Mouse (Mus musculus) testis, adult 2 months (tissue): ENCODE measurements around the gene Thsd7b. TPM values are rescaled to one million over a fixed set of nuclear protein-coding genes. Genes with fewer than 3 reads are reported as not detected.
"Not testable (repeated sequence)": the region's sequence is repeated elsewhere in the genome, so short reads cannot be mapped to it uniquely, and the experiment has no call there.

ENCODE experiments used
- H3K27ac ChIP-seq: fragments of 200-500 bp; 2 replicates; pipeline ENCODE4 v1.5.1; 2012; ENCODE audit warnings: low read depth, low read length; ENCODE audit not compliant: control insufficient read depth, insufficient read depth
- H3K27me3 ChIP-seq: fragments of 200-500 bp; 2 replicates; pipeline ENCODE4 v1.6.1; 2012; ENCODE audit warnings: mild to moderate bottlenecking, low read length, moderate library complexity; ENCODE audit not compliant: control insufficient read depth, insufficient read depth
- H3K36me3 ChIP-seq: fragments of 200-500 bp; 2 replicates; pipeline ENCODE4 v1.6.1; 2012; ENCODE audit warnings: mild to moderate bottlenecking, low read length; ENCODE audit not compliant: control insufficient read depth, insufficient read depth
- H3K4me1 ChIP-seq: fragments of 200-500 bp; 2 replicates; pipeline ENCODE4 v1.6.1; 2012; ENCODE audit warnings: low read length; ENCODE audit not compliant: control insufficient read depth, insufficient read depth
- H3K4me3 ChIP-seq: fragments of 200-500 bp; 2 replicates; pipeline ENCODE4 v1.5.1; 2012; ENCODE audit warnings: low read depth, mild to moderate bottlenecking, low read length, moderate library complexity, mixed read lengths; ENCODE audit not compliant: control insufficient read depth
- CTCF ChIP-seq: fragments of 200-500 bp; IDR thresholded peaks from 2 replicates; pipeline ENCODE4 v1.5.1; 2012; ENCODE audit warnings: low read depth, mild to moderate bottlenecking, inconsistent platforms, low read length, moderate library complexity; ENCODE audit not compliant: control insufficient read depth, insufficient read depth, insufficient replicate concordance
- POLR2A ChIP-seq: fragments of 200-500 bp; IDR thresholded peaks from 2 replicates; pipeline ENCODE4 v1.6.1; 2012; ENCODE audit warnings: low read depth, mild to moderate bottlenecking, inconsistent platforms, low read length, moderate library complexity; ENCODE audit not compliant: control insufficient read depth
- polyA plus RNA-seq: library from polyadenylated mRNA; depleted of rRNA; stranded (reverse); fragments of >200 nt; gene quantifications from 2 replicates; pipeline ENCODE4 v1.2.3, GENCODE M21; 2012

Thsd7b gene
- polyA plus RNA-seq, 1 experiment = 9.7 TPM

DNA sequence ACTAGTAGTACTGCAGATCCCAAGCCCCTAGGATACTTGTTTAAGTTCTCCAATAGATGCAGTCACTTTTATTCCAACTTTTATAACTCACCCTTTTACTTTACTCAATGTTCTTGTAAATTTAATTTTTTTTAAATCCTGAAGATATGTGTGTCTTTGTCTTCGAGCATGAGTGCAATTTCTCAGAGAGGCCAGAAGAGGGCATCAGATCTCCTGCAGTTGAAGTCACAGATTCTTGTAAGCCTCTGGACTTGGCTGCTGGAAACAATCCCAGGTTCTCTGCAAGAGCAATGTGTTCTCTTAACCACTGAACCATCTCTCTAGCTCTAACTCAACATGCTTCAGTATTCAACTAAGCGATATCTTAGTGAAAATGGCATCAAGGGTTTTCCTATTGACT, 894.2 kb downstream of the Thsd7b start:
- TF ChIP-seq CTCF = no peak
- no peak overlapping the region for H3K27ac ChIP-seq
- H3K36me3 ChIP-seq = no peaks in the 10 kb centered on the region
- H3K27me3 ChIP-seq = no peaks in the 10 kb centered on the region
- no peak overlapping the region for H3K4me3 ChIP-seq
- no peaks in the 10 kb centered on the region for H3K4me1 ChIP-seq

GRCm38 (mm10) chr1:130169875-130170274, 896.8 kb downstream of the Thsd7b start:
- Histone ChIP-seq H3K27me3 (no peaks in the 10 kb centered on the region), H3K4me3 (no peak overlapping the region), H3K4me1 (no peaks in the 10 kb centered on the region), H3K36me3 (no peaks in the 10 kb centered on the region), H3K27ac (no peak overlapping the region)
- TF ChIP-seq POLR2A (no peak), CTCF (no peak)

DNA sequence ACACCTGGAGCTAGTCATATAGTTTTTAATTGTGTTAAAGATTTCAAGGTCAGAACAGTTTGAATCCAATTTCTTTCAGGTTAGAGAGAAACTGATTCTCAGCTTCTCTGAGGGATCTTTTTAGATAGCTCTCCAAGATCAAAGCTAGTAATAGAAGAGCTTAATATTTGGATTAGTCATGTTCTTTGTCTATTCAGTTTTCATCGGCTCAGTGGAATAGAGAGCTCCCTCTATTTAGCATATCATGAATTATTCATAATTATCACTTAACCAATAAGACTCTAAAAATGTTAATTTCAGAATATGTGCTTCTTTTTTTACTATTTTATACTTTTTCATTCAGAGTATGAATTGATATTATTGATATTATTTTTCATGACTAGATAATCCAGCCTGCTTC, 897.2 kb downstream of the Thsd7b start:
- Histone ChIP-seq H3K27me3 (no peaks in the 10 kb centered on the region), H3K4me3 (no peak overlapping the region)
- no peak for TF ChIP-seq CTCF
- TF ChIP-seq POLR2A = no peak

GRCm38 (mm10) chr1:130186836-130187235, 913.7 kb downstream of the Thsd7b start:
- H3K4me1 ChIP-seq, H3K36me3 ChIP-seq, H3K27ac ChIP-seq, H3K27me3 ChIP-seq, H3K4me3 ChIP-seq: not testable (repeated sequence)

More for the DNA sequence above, 897.2 kb downstream of the Thsd7b start:
- H3K27ac ChIP-seq = no peak overlapping the region
- no peaks in the 10 kb centered on the region for H3K4me1 ChIP-seq
- H3K36me3 ChIP-seq = no peaks in the 10 kb centered on the region

DNA sequence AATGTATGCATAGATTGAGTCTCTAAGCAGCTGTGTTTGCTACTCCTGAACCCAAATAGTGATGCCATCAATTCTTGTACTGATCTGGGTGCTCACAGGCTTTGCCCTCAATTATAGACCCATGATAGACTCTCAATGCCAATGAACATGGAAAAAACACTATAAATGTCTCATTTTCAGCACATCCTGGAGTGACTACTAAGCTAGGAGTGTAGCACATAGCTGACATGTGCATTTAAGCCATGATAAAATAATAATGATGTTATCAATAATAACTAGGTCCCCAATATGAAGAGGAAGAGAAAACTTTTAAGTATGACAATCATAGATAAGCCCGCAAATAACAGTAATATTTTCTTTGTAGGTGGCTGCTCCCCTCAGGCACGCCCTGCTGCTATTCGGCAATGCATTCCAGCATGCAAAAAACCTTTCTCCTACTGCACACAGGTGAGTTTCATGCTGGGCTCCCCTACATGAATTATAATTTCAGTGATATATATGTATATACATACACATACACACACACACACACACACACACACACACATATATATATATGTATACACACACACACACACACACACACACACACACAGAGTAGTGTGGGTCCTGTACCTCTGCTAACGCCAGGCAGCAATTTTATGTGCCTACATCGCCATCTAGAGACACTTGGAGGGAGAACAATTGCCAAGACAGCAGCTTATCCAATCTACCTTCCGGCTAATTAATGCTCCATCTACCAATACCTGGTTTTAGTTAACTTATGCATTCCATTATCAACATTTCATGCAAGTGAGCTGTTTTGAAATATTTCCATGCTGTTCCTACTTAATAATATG, 919.3 kb downstream of the Thsd7b start:
- H3K4me3 ChIP-seq = no peak overlapping the region
- TF ChIP-seq POLR2A (no peak), CTCF (no peak)

GRCm38 (mm10) chr1:130217404-130217803, 944.3 kb downstream of the Thsd7b start:
- H3K4me1 ChIP-seq = no peaks in the 10 kb centered on the region
- TF ChIP-seq POLR2A = no peak
- TF ChIP-seq CTCF = no peak
- no peak overlapping the region for H3K4me3 ChIP-seq
- no peaks in the 10 kb centered on the region for H3K36me3 ChIP-seq
- H3K27ac ChIP-seq = no peak overlapping the region
- no peaks in the 10 kb centered on the region for H3K27me3 ChIP-seq

More for the DNA sequence above, 919.3 kb downstream of the Thsd7b start:
- no peaks in the 10 kb centered on the region for H3K36me3 ChIP-seq
- no peak overlapping the region for H3K27ac ChIP-seq
- no peaks in the 10 kb centered on the region for H3K4me1 ChIP-seq
- H3K27me3 ChIP-seq = no peaks in the 10 kb centered on the region

- TF ChIP-seq CTCF = no peak
- no peak for TF ChIP-seq POLR2A
- H3K27ac ChIP-seq = no peak overlapping the region
These were observed 949.8 kb downstream of the Thsd7b start for GRCm38 (mm10) chr1:130222904-130223303.

More at GRCm38 (mm10) chr1:130222904-130223303, 949.8 kb downstream of the Thsd7b start:
- H3K27me3 ChIP-seq = no peaks in the 10 kb centered on the region
- H3K36me3 ChIP-seq = no peaks in the 10 kb centered on the region
- no peak overlapping the region for H3K4me3 ChIP-seq
- no peaks in the 10 kb centered on the region for H3K4me1 ChIP-seq
